Mouse (Mus musculus) natural killer cell, adult 2 months (primary cell): ENCODE measurements around the gene Tiam2.

Experiments used
- DNase-seq, 2 experiments: peaks; one replicate each; pipeline ENCODE4 v3.0.0; 2022; ENCODE audit warnings: low spot score in 2 of 2

Tiam2 gene

GRCm38 (mm10) chr17:3498086-3498485 is 171.7 kb downstream of the Tiam2 start:
- DNase-seq, result peak; percentile 30 to 37

GRCm38 (mm10) chr17:3498580-3498979 is 172.2 kb downstream of the Tiam2 start:
- no peak for DNase-seq

- no peak for DNase-seq
Observed at GRCm38 (mm10) chr17:3499468-3499867, 173.1 kb downstream of the Tiam2 start.

GRCm38 (mm10) chr17:3500076-3500475 is 173.7 kb downstream of the Tiam2 start:
- DNase-seq, result no peak

GRCm38 (mm10) chr17:3500936-3501335 is 174.6 kb downstream of the Tiam2 start:
- no peak for DNase-seq

GRCm38 (mm10) chr17:3505711-3506110 is 179.3 kb downstream of the Tiam2 start:
- no peak for DNase-seq

- DNase-seq, result no peak
Observed at GRCm38 (mm10) chr17:3506508-3506907, 180.1 kb downstream of the Tiam2 start.

- DNase-seq, result peak; percentile 32 to 44
Observed at GRCm38 (mm10) chr17:3509841-3510240, 183.5 kb downstream of the Tiam2 start.

GRCm38 (mm10) chr17:3514316-3514715 is 187.9 kb downstream of the Tiam2 start:
- DNase-seq, result no peak

GRCm38 (mm10) chr17:3515851-3516250 is 189.5 kb downstream of the Tiam2 start:
- DNase-seq, result no peak

GRCm38 (mm10) chr17:3516406-3516805 is 190.0 kb downstream of the Tiam2 start:
- DNase-seq, result no peak

GRCm38 (mm10) chr17:3520344-3520743 is 194.0 kb downstream of the Tiam2 start:
- no peak for DNase-seq

GRCm38 (mm10) chr17:3527841-3528471 is 201.6 kb downstream of the Tiam2 start:
- DNase-seq, result no peak

- DNase-seq, result no peak
Observed at GRCm38 (mm10) chr17:3529523-3529922, 203.2 kb downstream of the Tiam2 start.

- no peak for DNase-seq
Observed at GRCm38 (mm10) chr17:3530549-3530948, 204.2 kb downstream of the Tiam2 start.

GRCm38 (mm10) chr17:3531641-3532040 is 205.3 kb downstream of the Tiam2 start:
- no peak for DNase-seq

GRCm38 (mm10) chr17:3532254-3532653 is 205.9 kb downstream of the Tiam2 start, which contains the start of gene Cldn20:
Cldn20 (plus strand) TSS chr17:3532554.
- no peak for DNase-seq

GRCm38 (mm10) chr17:3533425-3533824 is 207.1 kb downstream of the Tiam2 start:
- DNase-seq, result peak in 1 of 2 experiments; percentile 5

- DNase-seq, result no peak
Observed at GRCm38 (mm10) chr17:3540304-3540703, 213.9 kb downstream of the Tiam2 start.

- no peak for DNase-seq
Observed at GRCm38 (mm10) chr17:3541033-3541432, 214.7 kb downstream of the Tiam2 start.

GRCm38 (mm10) chr17:3547725-3548124 is 221.4 kb downstream of the Tiam2 start:
- DNase-seq, result no peak

GRCm38 (mm10) chr17:3556251-3556650 is 229.9 kb downstream of the Tiam2 start:
- DNase-seq, result no peak

GRCm38 (mm10) chr17:3557331-3558311 is 231.2 kb downstream of the Tiam2 start, which contains the start of gene Tfb1m:
Tfb1m (minus strand) TSS chr17:3557781.
- peak; percentile 96 for DNase-seq
